Mouse (Mus musculus): ENCODE results near the gene Arl4d.
"Not testable (repeated sequence)": the region's sequence is repeated elsewhere in the genome, so short reads cannot be mapped to it uniquely, and the experiment has no call there.

DNA sequence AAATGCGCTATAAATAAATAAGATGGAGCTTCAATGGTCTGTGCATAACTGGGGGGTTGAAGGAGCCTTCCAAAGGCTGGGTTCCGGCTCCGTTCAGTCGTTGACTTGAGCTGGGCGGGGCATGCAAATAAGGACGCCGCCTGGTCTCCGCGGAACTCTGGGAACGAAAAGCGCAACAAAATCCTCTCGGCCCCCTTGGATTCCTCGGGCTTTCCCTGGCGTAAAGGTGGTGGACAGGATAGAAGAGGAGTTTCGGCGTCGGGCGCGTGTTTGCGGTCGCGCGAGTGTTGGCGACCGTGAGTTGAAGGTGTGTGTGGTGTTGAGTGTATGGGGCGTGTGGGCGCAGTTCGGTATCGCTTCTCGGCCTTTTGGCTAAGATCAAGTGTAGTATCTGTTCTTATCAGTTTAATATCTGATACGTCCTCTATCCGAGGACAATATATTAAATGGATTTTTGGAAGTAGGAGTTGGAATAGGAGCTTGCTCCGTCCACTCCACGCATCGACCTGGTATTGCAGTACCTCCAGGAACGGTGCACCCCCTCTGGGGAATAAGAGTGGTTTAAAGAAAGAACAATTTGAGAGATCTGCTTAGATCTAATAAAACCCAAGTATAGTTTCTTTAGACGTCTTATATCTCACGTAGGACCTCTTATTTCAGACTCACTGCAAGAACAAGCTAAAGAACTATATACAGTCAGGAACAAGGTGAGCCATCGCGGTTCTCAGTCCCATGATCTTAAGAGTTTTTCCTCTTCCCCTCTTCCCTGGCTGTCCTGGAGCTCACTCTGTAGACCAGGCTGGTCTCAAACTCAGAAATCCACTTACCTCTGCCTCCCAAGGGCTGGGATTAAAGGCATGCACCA, 7.2 kb upstream of the Arl4d start:
- TF ChIP-seq CTCF (IDR thresholded peaks at IDR 0.05; ENCODE audit: control insufficient read depth, insufficient read depth, insufficient read length); USF1 (IDR thresholded peaks at IDR 0.05; ENCODE audit: low read depth): not testable (repeated sequence)
